Mouse (Mus musculus): ENCODE data around the gene Pak3.

- TF ChIP-seq CTCF (IDR thresholded peaks at IDR 0.05; ENCODE audit: insufficient read depth, low read depth, low read length) (no peak), POLR2A (IDR thresholded peaks at IDR 0.05; ENCODE audit: insufficient read depth, low read depth, low read length) (no peak)
Measured at GRCm38 (mm10) chrX:143668242-143668641, 149.9 kb downstream of the Pak3 start.

Measured in olfactory bulb, adult 2 months (tissue).